Mouse (Mus musculus): ENCODE results near the gene Gid4.

- TF ChIP-seq CTCF (IDR thresholded peaks at IDR 0.05; ENCODE audit: extremely low read depth, insufficient read length, insufficient replicate concordance, low read depth, low read length) (no peak), POLR2A (IDR thresholded peaks at IDR 0.05; ENCODE audit: low read depth, low read length) (no peak)
Measured at GRCm38 (mm10) chr11:60391346-60391745, 25.6 kb upstream of the Gid4 start.
